Mouse (Mus musculus): ENCODE measurements around the gene St6galnac4.

The St6galnac4 gene

DNA sequence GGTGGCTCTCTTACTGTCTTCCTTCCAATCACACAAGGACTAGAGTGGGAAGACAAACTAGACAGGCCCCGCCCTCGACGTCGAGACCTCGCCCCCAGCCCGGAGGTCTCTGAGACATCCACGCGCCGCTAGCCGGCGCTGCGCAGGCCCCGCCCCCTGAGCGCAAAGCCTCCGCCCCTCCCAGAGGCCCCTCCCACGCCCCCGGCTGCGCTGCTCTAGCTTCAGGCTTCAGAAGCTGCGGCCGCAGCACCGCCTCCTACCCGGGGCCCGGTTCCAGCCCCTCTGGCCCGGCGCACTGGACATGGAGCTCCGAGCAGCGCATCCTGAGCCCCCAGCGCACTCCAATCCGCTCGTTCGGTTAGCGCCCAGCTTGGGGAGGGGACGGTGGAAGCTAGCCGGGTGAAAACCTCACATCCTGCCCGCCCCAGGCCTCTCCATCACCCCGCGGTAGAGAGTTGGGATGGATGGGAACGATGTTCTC lies at the start of gene St6galnac4:
Gene St6galnac4 (plus strand): TSS at position 225 of the 481 bp plus-strand sequence.
- peak; percentile 97 for DNase-seq

DNA sequence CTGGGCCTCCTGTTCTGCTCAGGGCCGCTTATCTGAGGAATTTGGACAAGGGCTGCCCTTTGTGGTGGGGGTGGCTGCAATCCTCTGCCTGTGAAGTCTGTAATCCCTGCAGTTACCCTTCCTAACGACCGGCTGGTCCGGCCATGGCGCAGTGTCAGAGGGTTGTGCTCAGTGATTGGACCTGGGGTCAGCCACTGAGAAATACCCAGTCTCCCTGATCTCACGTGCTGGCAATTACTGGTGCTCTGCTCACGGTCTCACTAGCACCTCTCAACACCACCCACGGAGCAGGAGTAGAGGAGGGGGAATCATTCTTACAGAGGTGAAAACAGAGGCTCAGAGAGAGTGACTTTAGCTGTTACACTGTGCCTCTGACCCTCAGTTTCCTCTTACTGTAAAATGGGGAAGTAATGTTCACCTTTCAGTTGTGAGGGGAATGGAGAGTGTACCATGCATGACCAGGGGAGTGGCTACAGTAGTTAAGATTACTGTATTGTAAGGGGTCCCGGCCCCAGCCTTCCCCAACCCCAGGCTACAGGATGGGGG lies 49.5 kb upstream of the St6galnac4 start:
- DNase-seq = no peak

DNA sequence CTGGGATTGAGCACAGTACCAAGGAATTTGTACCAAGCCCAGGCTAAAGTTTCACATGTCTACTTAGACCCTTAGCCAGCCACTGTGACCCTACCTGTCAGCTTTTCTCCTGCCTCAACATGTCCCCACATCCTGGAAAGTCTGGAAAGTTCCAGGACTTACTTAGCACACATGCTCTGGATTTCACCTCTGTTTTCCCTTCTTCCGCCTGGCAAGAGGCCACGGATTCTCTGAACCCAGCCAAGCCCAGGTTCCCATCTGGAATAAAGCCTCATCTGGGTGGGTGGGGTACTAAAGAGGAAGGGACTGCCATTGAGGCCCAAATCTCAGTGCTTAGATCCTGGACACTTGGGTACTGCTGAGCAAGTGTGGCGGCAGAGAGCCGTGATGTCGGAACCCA lies 49.0 kb upstream of the St6galnac4 start:
- DNase-seq = no peak

DNA sequence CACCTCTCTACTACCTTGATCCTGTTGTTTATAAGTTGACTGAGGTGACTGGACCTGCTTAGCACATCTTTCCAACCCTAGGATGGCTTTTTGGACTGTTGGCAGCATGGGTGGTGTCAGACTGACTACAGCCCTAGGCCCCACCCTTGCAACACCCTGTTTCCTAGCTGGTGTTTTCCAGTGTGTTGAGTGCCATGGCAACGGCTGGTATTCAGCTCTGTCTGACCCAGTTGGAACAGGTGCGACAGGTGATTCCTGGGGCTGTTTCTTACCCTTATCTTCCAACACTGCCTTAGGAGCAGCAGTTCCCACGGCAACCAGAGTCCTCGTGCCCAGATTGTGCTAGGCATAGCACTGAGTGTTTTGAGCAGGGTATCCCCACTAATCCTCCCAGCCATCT lies 48.4 kb upstream of the St6galnac4 start:
- DNase-seq = no peak

DNA sequence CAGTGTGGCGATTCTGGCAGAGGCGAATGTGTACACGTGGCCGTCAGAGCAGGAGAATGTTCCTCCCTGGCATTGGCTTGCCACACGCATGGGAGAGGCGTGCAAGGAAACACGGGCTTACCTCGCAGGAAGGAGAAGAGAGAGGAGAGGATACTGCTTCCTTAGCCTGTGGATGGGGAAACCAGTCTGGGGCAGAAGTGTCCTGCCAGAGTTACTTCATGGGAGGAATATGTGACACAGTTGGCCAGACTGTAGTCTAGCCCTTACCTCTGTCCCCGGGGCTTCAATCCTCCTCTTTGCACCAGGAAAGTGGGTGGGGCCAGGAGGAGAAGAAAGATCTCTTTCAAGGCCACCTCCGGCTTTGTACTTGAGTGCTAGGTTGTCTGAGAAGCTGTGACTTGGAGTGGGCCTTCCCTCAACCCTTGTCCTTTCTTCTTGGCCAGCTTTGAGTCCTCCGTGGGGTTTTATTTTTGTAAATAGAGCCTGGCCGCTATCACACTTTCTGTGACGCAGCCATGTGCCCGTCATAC lies 47.4 kb upstream of the St6galnac4 start:
- DNase-seq = no peak

DNA sequence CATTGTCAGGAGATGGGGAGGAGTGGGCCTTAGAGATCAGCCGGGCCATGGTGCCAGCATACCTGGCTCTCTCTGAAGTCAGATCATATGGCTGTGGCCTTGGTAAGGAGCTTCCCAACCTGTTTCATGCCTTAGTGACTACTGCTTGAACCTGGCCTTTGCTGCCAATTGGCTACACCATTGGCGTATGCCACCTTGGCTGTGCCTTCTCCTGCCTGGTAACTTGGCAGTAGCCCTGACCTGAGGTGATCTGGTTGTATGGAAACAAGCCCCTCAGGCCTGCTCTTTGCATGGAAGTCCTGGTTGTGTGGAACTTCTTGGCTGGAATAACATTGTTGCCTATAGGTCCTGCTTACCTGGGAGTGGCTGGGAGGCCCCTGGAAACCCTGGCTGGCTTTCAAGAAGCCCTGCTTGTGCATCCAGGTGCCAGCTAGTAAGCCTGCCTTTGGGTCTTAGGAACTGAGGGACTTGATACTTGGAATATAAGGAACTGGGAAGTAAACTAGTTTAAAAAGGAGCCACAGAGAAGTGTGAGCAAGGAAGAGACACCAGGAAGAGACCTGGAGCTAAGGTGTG lies 45.5 kb upstream of the St6galnac4 start:
- DNase-seq = no peak

DNA sequence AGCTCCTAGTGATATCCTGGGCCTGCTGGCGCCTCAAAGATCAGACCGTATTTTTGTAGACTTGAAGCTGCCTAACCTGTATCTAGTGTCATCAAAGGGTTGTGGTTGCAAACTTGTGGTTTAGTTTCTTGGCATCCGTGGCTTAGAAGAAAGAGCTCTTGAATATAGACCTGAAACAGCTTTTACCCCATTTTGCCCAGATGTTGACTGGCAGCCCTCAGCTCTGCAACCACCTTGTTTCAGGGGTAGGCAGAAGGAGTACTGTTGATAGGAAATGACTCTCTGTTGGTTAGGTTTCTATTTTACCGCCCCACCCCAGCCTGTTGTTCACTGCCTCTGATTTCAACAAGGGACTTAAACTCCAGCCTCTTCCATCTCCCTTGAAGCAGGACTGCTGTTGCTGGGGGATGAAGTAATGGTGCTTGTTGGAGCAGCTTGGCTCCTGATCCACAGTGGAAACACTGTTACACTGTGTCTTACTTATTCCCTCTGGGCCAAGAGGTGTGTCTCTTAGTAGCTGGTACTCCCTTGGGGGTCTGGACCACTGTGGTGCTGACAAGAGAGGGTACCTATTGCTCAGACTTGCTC lies 44.8 kb upstream of the St6galnac4 start:
- peak; percentile 66 for DNase-seq

DNA sequence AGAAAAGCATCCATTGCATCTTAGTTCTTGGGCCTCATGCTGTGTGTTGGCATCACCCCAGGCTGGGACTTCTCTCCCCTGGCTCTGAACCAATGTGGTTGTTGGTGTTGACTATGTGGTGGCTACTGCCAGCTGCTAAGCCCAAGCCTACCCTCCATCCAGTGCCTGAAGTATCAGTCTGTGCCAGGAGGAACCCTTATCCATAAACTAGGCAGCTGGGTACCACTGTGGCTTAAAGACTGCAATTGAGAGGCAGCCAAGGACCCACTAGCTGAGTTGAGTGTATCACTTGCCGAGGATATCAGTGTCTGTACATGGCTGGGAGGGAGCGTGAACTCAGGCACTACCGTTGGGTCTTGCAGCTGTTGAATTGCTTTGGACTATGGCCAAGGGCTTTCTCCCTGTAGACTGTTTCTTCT lies 43.9 kb upstream of the St6galnac4 start:
- no peak for DNase-seq

DNA sequence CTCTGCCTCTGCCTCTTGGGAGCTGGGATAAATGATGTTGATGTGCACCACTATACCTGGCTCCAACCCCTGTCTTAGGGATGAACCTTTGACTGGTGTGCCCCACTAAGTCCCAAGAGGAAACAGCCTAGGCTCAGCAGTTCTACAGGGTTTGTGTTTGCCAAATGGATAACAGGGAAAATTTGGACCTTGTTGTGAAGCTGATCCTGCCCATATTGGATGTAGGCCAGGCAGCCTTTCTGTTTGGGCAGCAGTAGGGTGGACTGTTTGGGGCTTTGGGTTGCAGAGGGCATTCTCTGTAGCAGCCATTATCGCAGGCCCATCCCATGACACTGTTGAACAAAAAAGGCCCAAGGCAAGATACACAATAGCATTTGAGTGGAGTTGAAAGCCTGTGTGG lies 39.9 kb upstream of the St6galnac4 start:
- no peak for DNase-seq

DNA sequence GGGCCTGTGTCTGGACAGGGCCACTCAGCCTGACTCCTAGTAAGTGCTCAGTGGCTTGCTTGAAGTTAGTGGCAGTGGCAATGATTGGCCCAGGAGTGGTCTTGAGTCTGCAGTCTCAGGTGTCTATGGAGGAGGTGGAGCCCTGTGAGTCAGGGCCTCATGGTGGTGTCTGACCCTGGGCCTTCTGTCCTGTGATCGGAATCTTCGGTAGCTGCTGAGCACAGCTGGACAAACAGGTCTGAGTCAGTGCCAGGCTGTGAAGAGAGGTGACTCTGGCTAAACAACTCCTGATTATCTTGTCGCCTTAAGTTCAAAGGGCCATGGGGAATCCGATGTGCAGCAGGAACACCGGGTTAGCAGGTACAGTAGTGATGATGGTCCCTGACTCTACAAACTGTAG lies 39.5 kb upstream of the St6galnac4 start:
- no peak for DNase-seq

DNA sequence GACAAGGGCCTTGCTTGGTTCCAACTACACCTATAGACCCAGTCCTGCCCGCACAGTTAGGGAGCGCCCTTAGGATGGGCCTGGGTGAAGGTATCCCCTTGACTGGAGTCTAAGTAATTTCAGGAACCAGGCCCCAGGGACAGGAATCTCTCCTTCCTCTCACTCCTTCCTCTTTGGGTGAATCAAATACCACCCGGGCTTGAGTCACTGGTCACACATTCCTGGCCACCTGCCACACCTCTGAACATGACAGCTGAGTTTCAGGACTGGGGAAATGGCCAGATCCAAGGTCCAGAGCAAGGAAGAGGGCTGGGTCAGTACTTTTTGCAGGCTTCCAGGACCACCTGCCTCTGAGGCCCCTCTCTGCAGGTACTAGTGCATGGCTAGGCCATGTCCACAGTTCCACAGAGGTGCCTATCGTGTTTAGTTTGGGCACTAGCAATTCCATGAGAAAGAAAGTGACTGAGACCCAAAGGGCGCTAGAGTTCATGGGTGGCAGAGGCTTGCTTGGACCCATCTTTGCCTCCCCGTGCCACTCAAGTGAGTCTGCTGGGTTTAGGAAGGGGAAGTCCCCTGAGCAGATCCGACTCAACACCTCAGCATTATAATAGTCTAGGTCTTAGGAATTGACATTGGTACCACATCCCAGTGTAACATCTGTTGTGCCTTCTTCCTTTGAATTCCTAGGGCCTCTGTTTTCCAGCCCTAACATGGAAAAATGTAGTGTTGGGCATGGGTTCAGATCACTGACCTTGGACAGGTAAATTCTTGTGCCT lies 38.7 kb upstream of the St6galnac4 start:
- no peak for DNase-seq

DNA sequence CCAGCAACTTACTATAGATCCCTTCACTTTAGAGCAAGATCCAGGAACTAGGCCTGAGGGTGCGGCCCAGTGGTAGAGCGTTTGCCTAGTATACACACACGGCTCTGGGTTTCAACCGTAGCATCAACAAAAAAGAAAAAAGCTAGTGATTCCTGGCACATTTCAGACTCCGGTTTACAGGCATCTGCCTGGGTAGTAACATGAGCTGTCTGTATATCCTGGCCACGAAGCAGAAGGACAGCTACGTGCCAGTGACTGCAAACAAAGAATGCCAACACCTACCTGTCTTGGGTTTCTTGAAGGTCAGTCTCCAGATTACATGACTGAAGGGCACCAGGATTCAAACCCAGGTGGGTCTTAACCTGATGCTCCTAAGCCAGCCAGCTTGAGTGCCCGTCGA lies 37.7 kb upstream of the St6galnac4 start:
- DNase-seq = no peak

DNA sequence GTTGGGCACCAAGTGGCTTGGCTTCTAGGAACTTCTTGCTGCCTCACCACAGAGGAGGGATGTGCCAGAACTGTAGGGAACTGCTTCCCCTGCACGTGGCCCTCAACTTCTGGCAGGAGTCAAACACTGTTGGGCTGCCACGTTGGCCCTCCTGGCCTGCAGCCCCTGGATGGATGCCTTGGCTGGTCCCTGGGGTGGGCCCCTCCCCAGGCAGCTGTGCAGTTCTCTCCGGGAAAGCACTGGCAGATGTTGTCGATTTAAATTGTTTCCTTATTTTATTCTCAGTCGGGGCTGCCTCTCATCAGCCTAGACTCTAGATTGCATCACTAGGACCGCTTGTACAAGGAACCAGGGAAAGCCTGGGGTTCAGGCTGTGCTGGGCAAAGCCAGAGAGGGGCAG lies 37.1 kb upstream of the St6galnac4 start:
- no peak for DNase-seq

DNA sequence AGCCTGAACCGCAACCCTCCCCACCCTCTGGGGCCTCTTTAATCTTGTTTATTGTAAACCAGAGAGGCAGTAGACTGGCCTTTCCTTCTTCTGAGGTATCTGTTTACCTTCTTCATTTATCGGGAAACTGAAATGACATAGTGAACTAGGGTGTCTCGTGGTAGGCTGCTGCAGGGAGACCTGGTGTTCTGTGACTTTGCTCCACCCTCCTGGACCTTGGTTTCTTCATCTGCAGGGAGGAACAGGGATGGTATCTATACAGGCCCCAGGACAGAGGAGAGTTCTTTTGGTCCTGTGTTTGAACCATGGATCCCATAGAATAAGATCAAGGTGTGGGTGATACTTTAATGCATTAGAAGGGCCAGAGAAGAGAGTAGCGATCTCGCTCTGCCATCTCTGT lies 35.7 kb upstream of the St6galnac4 start:
- no peak for DNase-seq

DNA sequence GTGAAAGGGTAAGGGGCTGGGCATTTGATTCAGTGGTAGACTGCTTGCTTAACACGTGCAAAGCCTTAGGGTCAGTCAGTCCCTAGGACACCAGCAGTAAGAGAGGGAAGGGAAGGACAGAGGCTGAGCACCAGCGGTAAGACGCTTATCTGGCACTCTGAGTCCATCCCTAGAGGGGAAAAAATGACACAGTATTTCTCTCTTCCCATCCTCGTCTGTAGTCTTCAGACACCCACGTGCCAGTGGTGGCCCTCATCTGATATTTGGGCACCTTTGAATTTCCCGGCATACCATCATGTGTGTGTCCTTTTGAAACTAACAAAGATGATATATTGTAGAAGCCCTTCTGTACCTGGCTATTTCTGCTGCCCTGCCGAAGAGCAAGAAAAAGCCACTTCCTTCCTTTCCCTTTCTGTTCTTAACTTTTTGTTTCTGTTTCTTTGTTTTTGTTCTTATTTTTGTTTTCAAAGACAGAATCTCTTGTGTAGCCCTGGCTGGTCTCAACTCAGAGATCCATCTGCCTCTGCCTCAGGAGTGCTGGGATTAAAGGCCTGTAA lies 33.2 kb upstream of the St6galnac4 start:
- peak; percentile 34 for DNase-seq

DNA sequence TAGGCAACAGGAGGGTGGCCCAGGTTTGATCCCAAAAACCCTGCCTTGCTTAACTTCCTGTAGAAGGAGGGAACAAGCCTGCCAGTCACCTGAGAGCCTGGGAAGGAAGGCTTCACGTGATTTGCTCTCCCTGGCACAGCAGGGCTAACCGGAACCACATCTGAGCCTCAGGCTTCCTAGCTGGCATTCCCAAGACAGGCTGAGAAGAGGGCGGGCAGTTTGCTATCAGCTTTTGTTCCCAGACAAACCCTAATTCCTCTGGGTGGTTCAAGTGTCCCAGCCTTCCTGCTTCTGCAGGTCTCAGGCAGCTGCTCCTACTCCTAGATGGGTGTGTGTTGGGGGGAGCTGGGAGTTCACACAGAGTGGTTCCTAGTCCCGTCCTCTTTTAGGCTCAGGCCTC lies 31.4 kb upstream of the St6galnac4 start:
- DNase-seq = no peak

DNA sequence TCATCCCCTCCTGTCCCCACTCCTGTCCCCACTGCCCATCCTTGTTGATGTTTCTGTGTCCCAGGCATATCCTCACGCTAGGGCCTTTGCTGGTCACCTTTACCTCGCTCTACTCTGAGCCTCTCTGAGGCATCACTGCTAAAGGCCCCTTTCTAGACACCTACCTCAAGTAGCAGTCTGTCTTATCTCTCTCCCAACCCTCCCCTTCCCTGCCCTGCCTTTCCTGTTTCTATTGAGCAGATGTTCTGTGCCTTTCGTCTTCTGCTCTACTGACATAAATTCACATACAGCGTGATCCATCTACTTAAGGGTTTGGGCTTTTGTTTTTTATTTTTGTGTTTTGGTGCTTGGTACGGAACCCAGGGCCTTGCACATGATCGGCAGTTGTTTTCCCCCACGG lies 30.9 kb upstream of the St6galnac4 start:
- DNase-seq = peak; percentile 45

DNA sequence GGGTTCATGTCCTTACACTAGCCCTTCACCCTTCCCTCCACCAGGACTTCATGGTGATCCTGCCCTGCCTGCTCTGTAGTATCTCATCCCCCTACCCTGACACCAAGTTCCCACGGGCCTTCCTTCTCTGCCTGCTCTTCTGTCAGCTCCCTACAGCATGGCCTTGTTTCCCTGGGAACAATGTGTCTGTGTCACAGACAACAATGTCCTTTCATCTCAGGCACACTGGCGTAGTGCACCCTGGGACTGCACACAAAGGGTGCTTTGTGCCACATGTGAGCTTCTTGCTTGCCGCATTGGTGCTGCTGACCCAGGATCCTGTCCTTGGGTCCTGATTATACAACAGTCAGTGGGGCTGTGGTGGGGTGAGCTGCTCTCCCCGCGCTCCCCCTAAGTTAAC lies 27.3 kb upstream of the St6galnac4 start:
- DNase-seq = no peak

DNA sequence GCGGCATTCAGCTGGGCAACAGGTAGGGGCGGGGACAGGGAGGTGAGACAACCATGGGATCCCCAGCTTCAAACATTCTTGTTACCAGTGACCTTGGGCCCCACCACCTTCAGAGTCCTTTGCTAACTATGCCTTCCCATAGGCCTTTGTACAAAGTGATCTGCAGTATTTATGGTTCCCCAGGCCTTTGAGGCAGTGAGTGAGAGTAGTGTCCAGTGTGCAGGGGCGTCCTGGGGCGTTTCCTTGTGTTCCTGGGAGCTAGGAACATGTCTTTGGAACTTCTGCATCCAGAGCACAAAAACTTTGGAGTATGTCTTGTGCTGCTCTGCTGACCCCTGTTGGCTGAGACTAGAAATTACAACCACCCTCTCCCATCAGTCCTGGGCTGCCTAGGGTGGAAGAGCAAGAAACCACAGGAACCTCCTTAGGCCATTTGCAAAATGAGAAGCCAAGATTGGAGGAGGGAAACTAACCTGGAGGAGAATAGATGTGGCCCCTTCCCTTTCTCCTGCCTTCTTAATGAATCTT lies 20.3 kb upstream of the St6galnac4 start:
- peak; percentile 76 for DNase-seq

DNA sequence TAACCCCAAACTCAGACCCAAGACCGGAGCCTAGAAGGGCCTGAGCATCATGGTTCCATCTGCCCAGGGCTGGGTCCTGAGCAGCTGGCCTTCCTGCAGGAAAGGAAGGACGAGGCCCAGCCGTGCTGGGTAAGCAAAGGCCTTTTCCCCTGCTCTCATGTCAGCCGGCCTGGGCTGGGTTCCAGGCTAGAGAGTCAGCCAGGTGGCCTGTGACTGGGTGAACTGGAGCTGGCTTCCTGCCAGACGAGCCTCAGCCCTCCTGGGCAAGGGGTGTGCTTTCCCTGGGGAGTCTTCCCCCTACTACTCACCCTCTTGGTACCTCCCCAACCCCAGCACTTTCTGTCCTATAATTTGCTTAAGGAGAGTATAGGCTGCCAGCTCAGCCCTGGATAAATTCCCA lies 18.7 kb upstream of the St6galnac4 start:
- DNase-seq = no peak

DNA sequence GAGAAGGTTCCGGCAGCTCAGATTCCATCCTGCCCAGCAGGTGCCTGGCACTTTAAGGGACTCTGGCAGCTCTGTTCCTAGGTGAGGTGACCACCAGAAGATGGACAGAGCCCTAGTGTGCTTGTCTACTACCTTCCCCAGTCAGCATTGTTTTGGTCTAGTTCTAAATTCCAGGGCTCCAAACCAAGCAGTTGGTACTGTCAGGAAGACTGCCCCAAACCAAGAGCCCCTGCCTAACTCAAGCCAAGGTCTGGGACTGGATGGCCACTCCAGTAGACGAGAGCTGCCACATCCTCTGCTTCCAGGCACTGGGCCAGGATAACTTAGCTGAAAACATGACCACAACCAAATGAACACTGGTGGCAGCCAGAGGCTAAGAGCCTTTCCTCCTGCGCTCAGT lies 18.0 kb upstream of the St6galnac4 start:
- no peak for DNase-seq

DNA sequence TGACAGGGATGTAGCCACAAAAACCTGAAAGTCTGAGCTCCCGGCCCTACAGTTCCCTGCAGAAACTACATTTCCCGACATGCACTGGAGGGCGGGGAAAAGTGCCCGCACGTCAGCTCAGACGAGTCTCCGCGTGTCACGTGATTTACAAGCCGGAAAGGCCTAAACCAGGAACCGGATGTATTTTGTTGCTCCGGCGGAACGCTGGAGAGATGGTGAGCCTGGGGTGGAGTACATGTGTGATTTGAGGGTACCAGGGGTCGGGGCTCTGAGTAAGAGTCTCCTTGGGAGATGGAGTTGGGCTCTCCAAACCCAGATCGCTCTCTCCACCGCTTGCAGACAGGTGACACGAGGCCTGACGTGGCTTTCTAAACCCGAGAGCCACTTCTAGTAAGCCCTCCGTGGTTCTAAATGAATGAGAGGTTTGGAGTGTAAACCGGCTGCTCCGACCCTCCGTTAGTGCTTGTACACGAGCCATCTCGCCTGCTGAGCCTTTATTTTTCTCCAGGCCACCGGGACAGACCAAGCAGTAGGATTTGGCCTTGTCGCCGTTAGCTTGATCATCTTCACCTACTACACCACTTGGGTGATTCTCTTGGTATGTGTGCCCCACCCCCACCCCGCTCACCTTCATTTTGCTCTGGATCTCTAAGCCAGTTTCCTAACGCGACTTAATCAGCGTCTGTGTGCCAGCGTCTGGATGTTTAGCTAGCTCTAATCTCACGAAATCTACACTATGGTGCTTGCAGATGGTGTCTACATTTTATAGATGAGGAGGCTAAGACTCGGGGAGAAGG lies 16.0 kb upstream of the St6galnac4 start, which contains the start of gene Dpm2:
Gene Dpm2 (plus strand): TSS at position 161 of the 797 bp plus-strand sequence.
- DNase-seq = peak; percentile 90
